Comparison of ENCODE assay signal across 9 mouse cellular contexts in the genomic region with DNA sequence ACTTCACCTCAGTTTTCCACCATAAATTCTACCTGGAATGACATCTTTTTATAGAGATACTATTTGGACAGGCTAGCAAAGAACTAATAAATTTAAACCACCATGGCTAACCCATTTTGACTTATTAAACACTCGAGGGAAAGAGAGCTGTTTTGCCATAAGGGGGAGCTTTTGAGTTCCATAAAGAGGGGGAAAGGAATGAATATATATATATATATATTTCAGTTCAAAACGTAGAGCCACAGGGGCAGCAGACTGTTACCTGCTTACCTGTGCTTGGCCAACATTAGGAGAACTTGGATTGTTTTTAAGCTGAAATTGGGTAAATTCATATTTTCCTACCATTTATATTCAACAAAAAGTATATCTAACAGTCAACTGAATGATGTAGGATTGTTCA. TPM values are rescaled to one million over a fixed set of nuclear protein-coding genes. Genes with fewer than 3 reads are reported as not detected.
DNase-seq lines count a peak whose midpoint lies in the region; ATAC-seq and TF ChIP-seq lines count a peak whose summit lies in the region.
"Had no signal": no experiment of that assay in that cellular context is flagged by ENCODE, and none has a peak within 500 bp of the region (broad histone marks: within the 10 kb centered on the region; RNA-seq: fewer than 3 reads in every experiment).

No protein-coding gene starts in this region.

- TF ChIP-seq CTCF in intestine, postnatal 0 days (IDR thresholded peaks at IDR 0.05; ENCODE audit: low read depth) = peak; percentile 37

- H3K4me3 ChIP-seq in embryonic facial prominence, embryonic 11.5 days (ENCODE audit: low read depth, low read length) = no peak overlapping the region
- H3K4me3 ChIP-seq in embryonic facial prominence, embryonic 10.5 days = no peak overlapping the region
- peak overlapping the region; percentile 49; the same call in 1 of the 2 replicates for H3K4me3 ChIP-seq in lung, embryonic 15.5 days
- H3K4me3 ChIP-seq in intestine, postnatal 0 days (ENCODE audit: low read depth, low read length) = no peak overlapping the region; the same call in 1 of the 2 replicates

- H3K27me3 ChIP-seq in embryonic facial prominence, embryonic 11.5 days (ENCODE audit: control insufficient read depth, insufficient read depth, low read length) = peaks cover 5% of the 10 kb centered on the region
- H3K27me3 ChIP-seq in embryonic facial prominence, embryonic 10.5 days (replicated peaks; ENCODE audit: low read depth, poor library complexity, severe bottlenecking) = peaks cover 64% of the 10 kb centered on the region
- H3K27me3 ChIP-seq in lung, embryonic 15.5 days = peaks cover 12% of the 10 kb centered on the region
- H3K27me3 ChIP-seq in intestine, postnatal 0 days (replicated peaks; ENCODE audit: control insufficient read depth, insufficient read depth, low read length) = peaks cover 28% of the 10 kb centered on the region

- 6% methylated on average over 2 of the region's 2 CpGs for WGBS in embryonic facial prominence, embryonic 11.5 days
- 2% methylated on average over 2 of the region's 2 CpGs for WGBS in embryonic facial prominence, embryonic 10.5 days
- 0% methylated on average over 2 of the region's 2 CpGs for WGBS in lung, embryonic 15.5 days
- WGBS in intestine, postnatal 0 days = 3% methylated on average over 2 of the region's 2 CpGs

- no peaks in the 10 kb centered on the region; the same call in 1 of the 2 replicates for H3K4me1 ChIP-seq in embryonic facial prominence, embryonic 11.5 days (ENCODE audit: control insufficient read depth, insufficient read depth, low read length)
- H3K4me1 ChIP-seq in embryonic facial prominence, embryonic 10.5 days = peaks cover 42% of the 10 kb centered on the region
- H3K4me1 ChIP-seq in lung, embryonic 15.5 days = peaks cover 14% of the 10 kb centered on the region; the same call in 1 of the 2 replicates
- no peaks in the 10 kb centered on the region for H3K4me1 ChIP-seq in intestine, postnatal 0 days (replicated peaks; ENCODE audit: control insufficient read depth, insufficient read depth, low read length)

- no peak overlapping the region for H3K9ac ChIP-seq in embryonic facial prominence, embryonic 11.5 days (replicated peaks; ENCODE audit: low read length)
- H3K9ac ChIP-seq in lung, embryonic 15.5 days = no peak overlapping the region
- H3K9ac ChIP-seq in intestine, postnatal 0 days (ENCODE audit: low read depth, low read length) = no peak overlapping the region

- H3K4me2 ChIP-seq in embryonic facial prominence, embryonic 11.5 days (ENCODE audit: low read depth, low read length) = no peak overlapping the region
- peak overlapping the region; percentile 71 for H3K4me2 ChIP-seq in lung, embryonic 15.5 days
- H3K4me2 ChIP-seq in intestine, postnatal 0 days (replicated peaks; ENCODE audit: low read depth) = no peak overlapping the region

- H3K9me3 ChIP-seq in embryonic facial prominence, embryonic 11.5 days (replicated peaks; ENCODE audit: control insufficient read depth, low read length) = no peaks in the 10 kb centered on the region
- no peaks in the 10 kb centered on the region for H3K9me3 ChIP-seq in embryonic facial prominence, embryonic 10.5 days
- no peaks in the 10 kb centered on the region for H3K9me3 ChIP-seq in lung, embryonic 15.5 days
- H3K9me3 ChIP-seq in intestine, postnatal 0 days (ENCODE audit: control insufficient read depth) = no peaks in the 10 kb centered on the region

- DNase-seq in embryonic facial prominence, embryonic 11.5 days (ENCODE audit: low spot score) = peak; percentile 67
- DNase-seq in embryonic facial prominence, embryonic 10.5 days (ENCODE audit: low spot score) = no peak
- DNase-seq in lung, adult 18-20 months = no peak
- DNase-seq in retina, embryonic 14.5 days (ENCODE audit: low spot score) = peak; percentile 70
- no peak for DNase-seq in left cerebral cortex, adult 11 months (ENCODE audit: low spot score)
- no peak for DNase-seq in frontal cortex, postnatal 36 days (ENCODE audit: low spot score in 2 of 2)
- DNase-seq: right cerebral cortex, postnatal 14 days had no signal

- no peak for ATAC-seq in embryonic facial prominence, embryonic 11.5 days (replicated peaks; ENCODE audit: insufficient number of reproducible peaks, low FRiP score, low TSS enrichment, low read depth)
- no peak for ATAC-seq in lung, embryonic 15.5 days (ENCODE audit: borderline replicate concordance, extremely low read depth, low FRiP score, low TSS enrichment)
- no peak for ATAC-seq in intestine, postnatal 0 days

- no peak overlapping the region for H3K27ac ChIP-seq in embryonic facial prominence, embryonic 11.5 days (replicated peaks; ENCODE audit: low read depth, low read length)
- no peak overlapping the region for H3K27ac ChIP-seq in embryonic facial prominence, embryonic 10.5 days (replicated peaks)
- no peak overlapping the region for H3K27ac ChIP-seq in lung, embryonic 15.5 days
- no peak overlapping the region for H3K27ac ChIP-seq in intestine, postnatal 0 days (ENCODE audit: low read depth, low read length)

- H3K36me3 ChIP-seq in embryonic facial prominence, embryonic 11.5 days (replicated peaks; ENCODE audit: control insufficient read depth, insufficient read depth, low read depth, low read length) = no peaks in the 10 kb centered on the region
- H3K36me3 ChIP-seq in embryonic facial prominence, embryonic 10.5 days (replicated peaks) = no peaks in the 10 kb centered on the region
- no peaks in the 10 kb centered on the region for H3K36me3 ChIP-seq in lung, embryonic 15.5 days
- no peaks in the 10 kb centered on the region for H3K36me3 ChIP-seq in intestine, postnatal 0 days (ENCODE audit: control insufficient read depth, insufficient read depth)

RNA-seq across cellular contexts. Expression of a gene that starts 1.1 kb away (rescaled TPM):
- 0.88 and 0.93 TPM in 2 replicates for polyA plus RNA-seq in embryonic facial prominence, embryonic 11.5 days (2014; fragmentation: Nextera tagmentation; extraction: Ambion mirVana)
- polyA plus RNA-seq in embryonic facial prominence, embryonic 10.5 days (2016; fragmentation: Nextera tagmentation; extraction: Ambion mirVana) = 0.70 and 0.80 TPM in 2 replicates
- polyA plus RNA-seq in lung, embryonic 15.5 days (2015; fragmentation: Nextera tagmentation; extraction: Ambion mirVana) = 1.1 and 1.4 TPM in 2 replicates
- polyA plus RNA-seq in intestine, postnatal 0 days (2015; fragmentation: Nextera tagmentation; extraction: Ambion mirVana) = 0.33 and 0.37 TPM in 2 replicates

Comparison
In these comparisons a context has a peak if more than half of its experiments do, and no peak if none do; other contexts are left out.
1. DNase-seq: peak in embryonic facial prominence, embryonic 11.5 days (single experiment) and retina, embryonic 14.5 days (single experiment); none in embryonic facial prominence, embryonic 10.5 days (single experiment), lung, adult 18-20 months (0 of 2), left cerebral cortex, adult 11 months (single experiment) and frontal cortex, postnatal 36 days (0 of 2).